Mouse (Mus musculus): ENCODE data around the gene Srprb.

Gene Srprb

DNA sequence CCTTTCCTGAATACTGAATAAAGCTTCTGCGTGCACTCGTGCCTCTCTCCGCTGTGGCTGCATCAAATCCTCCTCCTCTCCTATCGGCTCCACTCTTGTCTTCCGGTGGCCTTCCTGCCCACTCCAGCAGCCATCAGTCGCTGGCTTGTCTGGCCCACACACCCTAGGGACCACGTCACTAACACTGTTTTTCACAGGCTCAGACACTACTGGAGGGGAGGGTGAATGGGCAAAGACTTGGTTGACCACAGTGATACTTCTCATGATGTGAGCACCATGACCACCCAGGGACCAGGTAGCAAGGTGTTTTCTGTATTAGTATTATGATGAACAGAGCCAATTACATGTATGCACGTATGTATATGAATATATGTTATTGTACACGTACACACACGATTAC, 55.7 kb downstream of the Srprb start:
- no peak for DNase-seq (ENCODE audit: low spot score in 2 of 2)

DNA sequence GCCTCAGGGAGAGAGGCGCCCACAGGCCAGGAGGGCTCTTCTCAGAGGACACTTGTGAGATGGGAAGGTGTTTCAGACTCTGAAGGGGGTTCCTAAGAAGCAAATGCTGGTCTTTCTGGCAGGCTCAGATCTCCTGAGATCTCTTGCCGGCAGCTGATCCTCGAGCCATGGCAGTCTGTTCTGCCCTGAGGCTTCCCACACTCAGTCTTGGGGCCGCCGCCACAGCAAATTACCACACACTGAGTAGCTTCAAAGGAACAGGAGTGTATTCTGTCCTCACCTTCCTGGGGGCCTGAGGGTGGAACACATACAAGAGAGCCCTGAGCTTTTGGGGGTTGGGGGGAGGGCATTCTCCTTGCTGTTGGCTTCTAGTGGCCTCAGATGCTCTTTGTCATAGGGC, 56.6 kb downstream of the Srprb start:
- no peak for DNase-seq (ENCODE audit: low spot score in 2 of 2)

- no peak for DNase-seq (ENCODE audit: low spot score in 2 of 2)
Measured at GRCm38 (mm10) chr9:103143881-103144280, 58.1 kb downstream of the Srprb start.

DNA sequence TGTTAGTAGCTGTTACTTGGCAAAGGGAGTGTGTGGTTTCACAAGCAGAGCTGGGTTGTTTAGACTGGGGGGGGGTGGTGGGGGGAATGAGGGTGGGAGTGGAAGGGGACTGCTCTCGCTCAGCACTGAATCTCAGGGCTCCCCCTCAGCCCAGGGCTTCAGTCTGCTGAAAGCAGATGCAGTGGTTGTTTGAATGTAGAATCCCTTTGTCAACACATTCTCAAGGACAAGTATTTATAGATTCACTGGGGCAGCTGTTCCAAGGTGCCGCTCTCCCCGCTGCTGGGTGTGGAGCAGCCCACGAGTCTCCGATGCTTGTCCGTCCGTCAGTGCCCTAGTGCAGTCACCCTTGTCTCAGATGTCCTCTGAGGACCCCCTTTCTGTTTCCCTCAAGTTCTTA, 60.7 kb downstream of the Srprb start:
- DNase-seq (ENCODE audit: low spot score in 2 of 2) = no peak

DNA sequence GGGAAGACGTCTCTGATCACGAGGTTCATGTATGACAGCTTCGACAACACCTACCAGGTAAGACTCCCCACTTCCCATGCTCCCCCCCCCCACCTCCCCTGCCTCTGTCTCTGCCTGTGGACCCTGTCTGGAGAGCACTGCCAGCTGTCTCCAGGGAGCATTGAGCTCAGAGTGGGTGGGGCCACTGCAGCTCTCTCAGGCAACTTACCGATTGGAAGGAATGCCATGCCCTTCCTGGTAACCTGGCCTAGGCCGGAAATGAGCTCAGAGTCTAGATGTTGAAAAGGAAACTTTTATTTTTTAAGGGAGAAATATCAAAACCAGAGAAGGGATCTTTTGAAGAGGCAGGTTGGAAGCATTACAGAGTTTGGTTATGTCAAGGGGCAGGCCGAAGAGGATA, 61.6 kb downstream of the Srprb start:
- no peak for DNase-seq (ENCODE audit: low spot score in 2 of 2)

GRCm38 (mm10) chr9:103139481-103139880, 62.5 kb downstream of the Srprb start:
- no peak for DNase-seq (ENCODE audit: low spot score in 2 of 2)

Data from spleen, postnatal 36 days (tissue).